Mouse (Mus musculus) thymus, adult 2 months (tissue): ENCODE measurements around the gene Lonrf2.

Experiments
- CTCF ChIP-seq: fragments of 200-500 bp; IDR thresholded peaks from 2 replicates; pipeline ENCODE4 v1.5.1; 2012; ENCODE audit warnings: mild to moderate bottlenecking, control low read depth, low read length, moderate library complexity, borderline replicate concordance; ENCODE audit not compliant: control insufficient read depth, poor library complexity, insufficient read depth; ENCODE audit errors: extremely low read depth
- POLR2A ChIP-seq: fragments of 200-500 bp; IDR thresholded peaks from 2 replicates; pipeline ENCODE4 v1.6.1; 2012; ENCODE audit warnings: mild to moderate bottlenecking, low read length, control low read depth, moderate library complexity; ENCODE audit not compliant: control insufficient read depth, poor library complexity, insufficient read depth; ENCODE audit errors: extremely low read depth

- TF ChIP-seq POLR2A (no peak), CTCF (no peak)
Observed at GRCm38 (mm10) chr1:38834899-38835298, 1.6 kb downstream of the Lonrf2 start.
